Mouse (Mus musculus): ENCODE measurements around the gene Nucb2. TPM values are rescaled to one million over a fixed set of nuclear protein-coding genes. Genes with fewer than 3 reads are reported as not detected.
A peak's percentile ranks its signal among the peaks of the same experiment; 100 is the strongest.

Nucb2 gene
- polyA plus RNA-seq, 1 experiment from 2014 or later, result 13.6 TPM

- H3K4me3 ChIP-seq (ENCODE audit: low read depth, low read length), result no peak overlapping the region
- 91% methylated on average over 7 of the region's 7 CpGs for WGBS
- no peaks in the 10 kb centered on the region for H3K36me3 ChIP-seq (ENCODE audit: control insufficient read depth, insufficient read depth, low read length)
- no peaks in the 10 kb centered on the region for H3K9me3 ChIP-seq (ENCODE audit: control insufficient read depth, low read length)
- DNase-seq (ENCODE audit: low spot score) (no peak), ATAC-seq (ENCODE audit: insufficient read depth, low FRiP score, low TSS enrichment) (no peak)
- H3K4me1 ChIP-seq (ENCODE audit: control insufficient read depth, insufficient read depth, low read length), result no peaks in the 10 kb centered on the region
- no peak overlapping the region for H3K9ac ChIP-seq (ENCODE audit: low read length)
- no peak overlapping the region for H3K4me2 ChIP-seq (ENCODE audit: low read depth)
- no peaks in the 10 kb centered on the region for H3K27me3 ChIP-seq (ENCODE audit: control insufficient read depth, insufficient read depth, low read length)
- H3K27ac ChIP-seq (ENCODE audit: low read depth, low read length), result no peak overlapping the region
These were observed 10.9 kb downstream of the Nucb2 start for GRCm38 (mm10) chr7:116515059-116515458.

GRCm38 (mm10) chr7:116515514-116516135 lies 11.5 kb downstream of the Nucb2 start:
- ATAC-seq (ENCODE audit: insufficient read depth, low FRiP score, low TSS enrichment), result no peak
- Histone ChIP-seq H3K4me1 (ENCODE audit: control insufficient read depth, insufficient read depth, low read length) (no peaks in the 10 kb centered on the region), H3K36me3 (ENCODE audit: control insufficient read depth, insufficient read depth, low read length) (no peaks in the 10 kb centered on the region), H3K4me2 (ENCODE audit: low read depth) (no peak overlapping the region), H3K9ac (ENCODE audit: low read length) (no peak overlapping the region), H3K27me3 (ENCODE audit: control insufficient read depth, insufficient read depth, low read length) (no peaks in the 10 kb centered on the region), H3K4me3 (ENCODE audit: low read depth, low read length) (no peak overlapping the region), H3K27ac (ENCODE audit: low read depth, low read length) (no peak overlapping the region), H3K9me3 (ENCODE audit: control insufficient read depth, low read length) (no peaks in the 10 kb centered on the region)
- DNase-seq (ENCODE audit: low spot score), result no peak
- 62% methylated on average over 13 of the region's 13 CpGs for WGBS

GRCm38 (mm10) chr7:116517240-116517639 lies 13.1 kb downstream of the Nucb2 start:
- no peaks in the 10 kb centered on the region for H3K9me3 ChIP-seq (ENCODE audit: control insufficient read depth, low read length)
- ATAC-seq (ENCODE audit: insufficient read depth, low FRiP score, low TSS enrichment) (peak; percentile 71), DNase-seq (ENCODE audit: low spot score) (peak; percentile 36)
- no peak overlapping the region for H3K4me2 ChIP-seq (ENCODE audit: low read depth)
- no peaks in the 10 kb centered on the region for H3K36me3 ChIP-seq (ENCODE audit: control insufficient read depth, insufficient read depth, low read length)
- H3K27me3 ChIP-seq (ENCODE audit: control insufficient read depth, insufficient read depth, low read length), result no peaks in the 10 kb centered on the region
- H3K9ac ChIP-seq (ENCODE audit: low read length), result no peak overlapping the region
- 35% methylated on average over 5 of the region's 5 CpGs for WGBS
- H3K4me1 ChIP-seq (ENCODE audit: control insufficient read depth, insufficient read depth, low read length), result no peaks in the 10 kb centered on the region
- no peak overlapping the region for H3K4me3 ChIP-seq (ENCODE audit: low read depth, low read length)
- H3K27ac ChIP-seq (ENCODE audit: low read depth, low read length), result no peak overlapping the region

- H3K36me3 ChIP-seq (ENCODE audit: control insufficient read depth, insufficient read depth, low read length), result no peaks in the 10 kb centered on the region
- H3K4me2 ChIP-seq (ENCODE audit: low read depth), result no peak overlapping the region
- no peak for ATAC-seq (ENCODE audit: insufficient read depth, low FRiP score, low TSS enrichment)
- no peak overlapping the region for H3K4me3 ChIP-seq (ENCODE audit: low read depth, low read length)
- H3K9me3 ChIP-seq (ENCODE audit: control insufficient read depth, low read length), result no peaks in the 10 kb centered on the region
- H3K9ac ChIP-seq (ENCODE audit: low read length), result no peak overlapping the region
- no peaks in the 10 kb centered on the region for H3K4me1 ChIP-seq (ENCODE audit: control insufficient read depth, insufficient read depth, low read length)
- WGBS, result 90% methylated on average over 5 of the region's 5 CpGs
- DNase-seq (ENCODE audit: low spot score), result no peak
- H3K27ac ChIP-seq (ENCODE audit: low read depth, low read length), result no peak overlapping the region
- no peaks in the 10 kb centered on the region for H3K27me3 ChIP-seq (ENCODE audit: control insufficient read depth, insufficient read depth, low read length)
These were observed 14.0 kb downstream of the Nucb2 start for GRCm38 (mm10) chr7:116518155-116518554.

- no peaks in the 10 kb centered on the region for H3K36me3 ChIP-seq (ENCODE audit: control insufficient read depth, insufficient read depth, low read length)
- ATAC-seq (ENCODE audit: insufficient read depth, low FRiP score, low TSS enrichment), result no peak
- no peaks in the 10 kb centered on the region for H3K27me3 ChIP-seq (ENCODE audit: control insufficient read depth, insufficient read depth, low read length)
- WGBS, result 61% methylated on average over 3 of the region's 3 CpGs
- H3K4me2 ChIP-seq (ENCODE audit: low read depth), result no peak overlapping the region
- H3K4me3 ChIP-seq (ENCODE audit: low read depth, low read length), result no peak overlapping the region
- H3K4me1 ChIP-seq (ENCODE audit: control insufficient read depth, insufficient read depth, low read length), result no peaks in the 10 kb centered on the region
- no peaks in the 10 kb centered on the region for H3K9me3 ChIP-seq (ENCODE audit: control insufficient read depth, low read length)
- H3K9ac ChIP-seq (ENCODE audit: low read length), result no peak overlapping the region
- DNase-seq (ENCODE audit: low spot score), result peak; percentile 41
- no peak overlapping the region for H3K27ac ChIP-seq (ENCODE audit: low read depth, low read length)
These were observed 15.6 kb downstream of the Nucb2 start for GRCm38 (mm10) chr7:116519805-116520204.

- 93% methylated on average over 2 of the region's 2 CpGs for WGBS
- Histone ChIP-seq H3K9me3 (ENCODE audit: control insufficient read depth, low read length) (no peaks in the 10 kb centered on the region), H3K4me3 (ENCODE audit: low read depth, low read length) (no peak overlapping the region), H3K4me1 (ENCODE audit: control insufficient read depth, insufficient read depth, low read length) (no peaks in the 10 kb centered on the region), H3K27ac (ENCODE audit: low read depth, low read length) (no peak overlapping the region), H3K36me3 (ENCODE audit: control insufficient read depth, insufficient read depth, low read length) (no peaks in the 10 kb centered on the region; the same call in 1 of the 2 replicates), H3K9ac (ENCODE audit: low read length) (no peak overlapping the region), H3K27me3 (ENCODE audit: control insufficient read depth, insufficient read depth, low read length) (no peaks in the 10 kb centered on the region), H3K4me2 (ENCODE audit: low read depth) (no peak overlapping the region)
- no peak for DNase-seq (ENCODE audit: low spot score)
- no peak for ATAC-seq (ENCODE audit: insufficient read depth, low FRiP score, low TSS enrichment)
These were observed 20.4 kb downstream of the Nucb2 start for GRCm38 (mm10) chr7:116524577-116524976.

GRCm38 (mm10) chr7:116529793-116530192 lies 25.6 kb downstream of the Nucb2 start:
- Histone ChIP-seq H3K9me3 (ENCODE audit: control insufficient read depth, low read length) (no peaks in the 10 kb centered on the region), H3K4me2 (ENCODE audit: low read depth) (no peak overlapping the region), H3K9ac (ENCODE audit: low read length) (no peak overlapping the region), H3K4me3 (ENCODE audit: low read depth, low read length) (no peak overlapping the region), H3K36me3 (ENCODE audit: control insufficient read depth, insufficient read depth, low read length) (no peaks in the 10 kb centered on the region; the same call in 1 of the 2 replicates), H3K27me3 (ENCODE audit: control insufficient read depth, insufficient read depth, low read length) (no peaks in the 10 kb centered on the region), H3K4me1 (ENCODE audit: control insufficient read depth, insufficient read depth, low read length) (no peaks in the 10 kb centered on the region), H3K27ac (ENCODE audit: low read depth, low read length) (no peak overlapping the region)
- ATAC-seq (ENCODE audit: insufficient read depth, low FRiP score, low TSS enrichment), result no peak
- 86% methylated on average over 4 of the region's 4 CpGs for WGBS
- no peak for DNase-seq (ENCODE audit: low spot score)

GRCm38 (mm10) chr7:116530470-116530869 lies 26.3 kb downstream of the Nucb2 start:
- Histone ChIP-seq H3K4me3 (ENCODE audit: low read depth, low read length) (no peak overlapping the region), H3K4me1 (ENCODE audit: control insufficient read depth, insufficient read depth, low read length) (no peaks in the 10 kb centered on the region), H3K27me3 (ENCODE audit: control insufficient read depth, insufficient read depth, low read length) (no peaks in the 10 kb centered on the region), H3K27ac (ENCODE audit: low read depth, low read length) (no peak overlapping the region), H3K9ac (ENCODE audit: low read length) (no peak overlapping the region), H3K36me3 (ENCODE audit: control insufficient read depth, insufficient read depth, low read length) (no peaks in the 10 kb centered on the region; the same call in 1 of the 2 replicates), H3K9me3 (ENCODE audit: control insufficient read depth, low read length) (no peaks in the 10 kb centered on the region), H3K4me2 (ENCODE audit: low read depth) (no peak overlapping the region)
- WGBS, result 90% methylated on average over 5 of the region's 5 CpGs
- no peak for DNase-seq (ENCODE audit: low spot score)
- ATAC-seq (ENCODE audit: insufficient read depth, low FRiP score, low TSS enrichment), result no peak

GRCm38 (mm10) chr7:116531311-116531710 lies 27.1 kb downstream of the Nucb2 start:
- Histone ChIP-seq H3K36me3 (ENCODE audit: control insufficient read depth, insufficient read depth, low read length) (no peaks in the 10 kb centered on the region; the same call in 1 of the 2 replicates), H3K9me3 (ENCODE audit: control insufficient read depth, low read length) (no peaks in the 10 kb centered on the region)
- peak; percentile 47 for DNase-seq (ENCODE audit: low spot score)

More at GRCm38 (mm10) chr7:116531311-116531710, 27.1 kb downstream of the Nucb2 start:
- WGBS, result 75% methylated on average over 4 of the region's 4 CpGs
- no peaks in the 10 kb centered on the region for H3K27me3 ChIP-seq (ENCODE audit: control insufficient read depth, insufficient read depth, low read length)
- H3K9ac ChIP-seq (ENCODE audit: low read length), result no peak overlapping the region
- no peak overlapping the region for H3K4me2 ChIP-seq (ENCODE audit: low read depth)
- H3K27ac ChIP-seq (ENCODE audit: low read depth, low read length), result no peak overlapping the region
- H3K4me3 ChIP-seq (ENCODE audit: low read depth, low read length), result no peak overlapping the region
- ATAC-seq (ENCODE audit: insufficient read depth, low FRiP score, low TSS enrichment), result peak; percentile 61; the same call in 1 of the 2 replicates
- H3K4me1 ChIP-seq (ENCODE audit: control insufficient read depth, insufficient read depth, low read length), result no peaks in the 10 kb centered on the region

Measured in neural tube, embryonic 11.5 days (tissue).